Mouse (Mus musculus) thymus, postnatal 36 days (tissue): Measurements from ENCODE around the gene Bglap3.

Experiments
- DNase-seq, 2 experiments: peaks; one replicate each; pipeline ENCODE4 v3.0.0; 2022; ENCODE audit warnings: mixed read lengths in 2 of 2

The Bglap3 gene

DNA sequence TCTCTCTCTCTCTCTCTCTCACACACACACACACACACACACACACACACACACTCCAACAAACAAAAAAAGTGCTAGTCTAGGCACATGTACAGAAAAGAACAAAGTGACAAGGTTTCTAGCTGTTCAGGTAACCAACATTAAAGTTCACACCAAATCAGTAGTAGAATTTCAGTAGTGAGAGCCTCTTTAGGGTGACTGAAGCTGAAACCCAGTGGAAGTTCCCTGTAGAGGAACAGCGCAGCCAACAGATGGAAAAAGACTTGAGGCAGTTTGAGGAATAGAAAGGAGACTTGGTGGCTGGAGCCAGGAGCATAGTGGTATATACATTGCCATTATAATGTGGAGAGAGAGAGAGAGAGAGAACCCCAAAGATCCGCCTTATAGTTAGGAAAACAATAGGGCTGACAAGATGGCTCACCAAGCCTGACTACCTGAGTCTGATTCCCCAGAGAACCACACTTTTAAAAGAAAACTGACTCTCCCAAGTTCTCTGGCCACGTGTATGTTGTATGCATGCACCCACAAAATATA is 37.6 kb downstream of the Bglap3 start:
- DNase-seq: no peak

DNA sequence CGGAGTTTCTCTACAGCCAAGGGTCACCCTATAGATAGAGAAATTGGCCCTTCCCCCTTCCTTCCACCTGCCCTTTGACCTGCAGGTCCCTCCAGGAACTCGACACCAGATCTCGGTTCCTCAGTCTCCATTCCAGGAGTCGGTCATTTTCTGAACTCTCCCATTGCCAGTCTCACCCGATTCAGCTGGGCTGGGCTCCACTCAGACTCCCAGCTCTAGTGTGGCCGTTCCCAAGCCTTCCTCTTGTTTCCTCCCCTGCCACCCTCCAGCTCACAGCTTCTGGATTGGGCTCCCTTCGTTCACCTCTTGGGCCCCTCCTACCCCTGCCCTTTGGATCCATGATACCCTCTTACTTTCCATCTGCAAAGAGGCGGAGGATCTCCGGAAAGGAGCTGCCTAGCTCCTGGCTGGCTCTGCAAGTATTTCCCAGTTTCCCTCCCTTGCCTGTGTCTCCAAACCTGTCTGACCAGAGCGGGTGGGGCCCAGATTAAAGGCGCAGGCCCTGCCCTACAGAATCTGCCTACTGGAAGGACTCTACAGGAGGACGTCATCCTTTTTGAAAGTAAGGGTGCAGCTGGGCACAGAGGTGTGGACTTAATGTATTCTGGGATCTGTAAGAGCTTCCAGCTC is 38.4 kb downstream of the Bglap3 start:
- DNase-seq: no peak

- DNase-seq: peak; percentile 39 to 50
These were observed 41.3 kb downstream of the Bglap3 start for GRCm38 (mm10) chr3:88331282-88331681.

- DNase-seq: no peak
These were observed 43.6 kb downstream of the Bglap3 start for GRCm38 (mm10) chr3:88328956-88329355.

DNA sequence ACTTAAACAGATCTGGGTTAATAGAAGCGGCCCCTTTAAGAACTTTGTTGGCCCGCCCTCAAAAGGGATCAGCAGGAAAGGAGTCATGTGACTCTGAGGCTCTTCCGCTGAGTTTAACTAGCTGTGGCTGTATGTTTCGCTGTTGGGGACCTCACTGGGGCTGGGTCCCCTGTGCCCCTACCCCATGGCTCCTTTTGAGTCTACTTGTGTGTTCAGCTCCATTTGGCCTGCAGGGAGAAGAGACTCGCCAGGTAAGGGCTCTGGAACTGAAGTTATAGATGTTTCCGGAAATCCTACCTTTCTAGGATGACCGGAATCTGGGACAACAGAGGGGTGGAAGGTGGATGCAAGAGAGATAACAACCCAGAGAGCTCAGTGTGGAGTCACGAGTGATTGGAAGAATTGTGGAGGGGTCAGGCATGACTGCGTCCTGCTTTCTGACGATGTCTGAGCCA is 47.6 kb downstream of the Bglap3 start, which contains the start of gene Glmp:
Gene Glmp, plus strand, starts transcription at position 73 of the 455 bp plus-strand sequence.
- DNase-seq: peak; percentile 37 to 49
